Mouse (Mus musculus): Measurements from ENCODE around the gene Nhsl2.

DNA sequence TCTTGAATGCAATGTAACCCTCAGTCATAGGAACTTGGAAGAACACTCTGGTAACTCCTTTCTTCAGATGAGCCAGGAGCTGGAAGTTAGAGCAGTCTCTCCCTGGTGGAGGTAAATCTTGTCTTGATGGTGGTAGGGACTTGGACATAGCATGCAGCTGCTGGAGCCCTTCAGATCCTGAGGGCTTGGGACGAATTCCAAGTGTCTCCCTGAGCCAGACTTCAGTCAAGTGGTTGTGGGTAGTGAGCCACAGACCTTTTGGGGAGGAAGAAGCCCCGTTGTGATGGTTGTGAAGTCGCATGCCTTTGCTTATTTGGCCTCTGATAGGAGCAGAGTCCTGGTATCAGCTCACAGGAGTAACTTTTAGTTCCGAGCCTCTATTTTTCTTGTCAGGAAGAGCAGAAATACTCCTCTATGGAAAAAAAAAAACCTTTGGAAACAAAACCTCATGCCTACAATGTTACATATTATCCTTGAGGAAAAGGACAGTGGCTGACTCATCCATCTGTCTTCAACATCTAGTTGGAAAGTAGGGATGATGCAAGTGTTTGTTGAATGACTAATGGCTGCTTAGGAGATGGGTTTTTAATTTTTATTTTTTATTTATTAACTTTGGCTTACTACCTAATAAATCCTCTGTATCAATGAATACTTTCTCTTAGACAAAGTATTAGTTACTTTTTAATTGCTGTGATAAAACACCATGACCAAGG, 14.6 kb downstream of the Nhsl2 start:
- no peak for TF ChIP-seq CTCF (IDR thresholded peaks at IDR 0.05; ENCODE audit: insufficient read depth, low read depth, low read length)
- no peak for TF ChIP-seq POLR2A (IDR thresholded peaks at IDR 0.05; ENCODE audit: insufficient read depth, low read depth, low read length)
